Mouse (Mus musculus): ENCODE data around the gene Olfr668. TPM values are rescaled to one million over a fixed set of nuclear protein-coding genes. Genes with fewer than 3 reads are reported as not detected.
"Not testable (repeated sequence)": the region's sequence is repeated elsewhere in the genome, so short reads cannot be mapped to it uniquely, and the experiment has no call there.

The Olfr668 gene
- polyA plus RNA-seq (2014; fragmentation: Nextera tagmentation; extraction: Ambion mirVana), result not detected in 2 replicates

GRCm38 (mm10) chr7:104927957-104928356, at the start of gene Olfr668:
Gene Olfr668 (minus strand): TSS chr7:104928057.
- no peaks in the 10 kb centered on the region for H3K4me1 ChIP-seq (ENCODE audit: control insufficient read depth, insufficient read depth, low read length)
- 86% methylated on average over 1 of the region's 1 CpGs for WGBS
- no peaks in the 10 kb centered on the region for H3K36me3 ChIP-seq (ENCODE audit: control insufficient read depth, insufficient read depth, low read length)
- no peaks in the 10 kb centered on the region for H3K27me3 ChIP-seq (ENCODE audit: control insufficient read depth, insufficient read depth, low read length)
- DNase-seq (ENCODE audit: low spot score), result no peak
- H3K4me2 ChIP-seq (ENCODE audit: low read depth), result no peak within 1 kb of the TSS
- no peak within 1 kb of the TSS for H3K4me3 ChIP-seq (ENCODE audit: low read depth, low read length)
- ATAC-seq (ENCODE audit: insufficient read depth, low FRiP score, low TSS enrichment), result no peak
- no peak within 1 kb of the TSS for H3K27ac ChIP-seq (ENCODE audit: low read depth, low read length)
- H3K9me3 ChIP-seq (ENCODE audit: control insufficient read depth, low read length), result no peaks in the 10 kb centered on the region
- H3K9ac ChIP-seq (ENCODE audit: low read length), result no peak within 1 kb of the TSS

GRCm38 (mm10) chr7:104972507-104972906, 44.6 kb upstream of the Olfr668 start:
- not testable (repeated sequence) for H3K4me2 ChIP-seq (ENCODE audit: low read depth); H3K36me3 ChIP-seq (ENCODE audit: control insufficient read depth, insufficient read depth, low read length); H3K9ac ChIP-seq (ENCODE audit: low read length); H3K9me3 ChIP-seq (ENCODE audit: control insufficient read depth, low read length); ATAC-seq (ENCODE audit: insufficient read depth, low FRiP score, low TSS enrichment); DNase-seq (ENCODE audit: low spot score); H3K27me3 ChIP-seq (ENCODE audit: control insufficient read depth, insufficient read depth, low read length); H3K27ac ChIP-seq (ENCODE audit: low read depth, low read length); H3K4me1 ChIP-seq (ENCODE audit: control insufficient read depth, insufficient read depth, low read length); H3K4me3 ChIP-seq (ENCODE audit: low read depth, low read length)
- 80% methylated on average over 2 of the region's 2 CpGs for WGBS

- no peaks in the 10 kb centered on the region for H3K9me3 ChIP-seq (ENCODE audit: control insufficient read depth, low read length)
- ATAC-seq (ENCODE audit: insufficient read depth, low FRiP score, low TSS enrichment), result no peak
- no peaks in the 10 kb centered on the region for H3K4me1 ChIP-seq (ENCODE audit: control insufficient read depth, insufficient read depth, low read length)
- H3K27me3 ChIP-seq (ENCODE audit: control insufficient read depth, insufficient read depth, low read length), result no peaks in the 10 kb centered on the region
- WGBS, result 76% methylated on average over 1 of the region's 1 CpGs
- no peak within 1 kb of the TSS for H3K4me3 ChIP-seq (ENCODE audit: low read depth, low read length)
- no peaks in the 10 kb centered on the region for H3K36me3 ChIP-seq (ENCODE audit: control insufficient read depth, insufficient read depth, low read length)
- no peak within 1 kb of the TSS for H3K4me2 ChIP-seq (ENCODE audit: low read depth)
- DNase-seq (ENCODE audit: low spot score), result no peak
- H3K9ac ChIP-seq (ENCODE audit: low read length), result no peak within 1 kb of the TSS
- no peak within 1 kb of the TSS for H3K27ac ChIP-seq (ENCODE audit: low read depth, low read length)
Measured at GRCm38 (mm10) chr7:104962520-104962919, 34.7 kb upstream of the Olfr668 start, which contains the start of gene Olfr670. Gene Olfr670 (minus strand): TSS chr7:104962620.

- not testable (repeated sequence) for H3K9ac ChIP-seq (ENCODE audit: low read length); H3K27me3 ChIP-seq (ENCODE audit: control insufficient read depth, insufficient read depth, low read length); DNase-seq (ENCODE audit: low spot score); ATAC-seq (ENCODE audit: insufficient read depth, low FRiP score, low TSS enrichment); H3K27ac ChIP-seq (ENCODE audit: low read depth, low read length); H3K4me1 ChIP-seq (ENCODE audit: control insufficient read depth, insufficient read depth, low read length); H3K9me3 ChIP-seq (ENCODE audit: control insufficient read depth, low read length); H3K4me3 ChIP-seq (ENCODE audit: low read depth, low read length); H3K4me2 ChIP-seq (ENCODE audit: low read depth); H3K36me3 ChIP-seq (ENCODE audit: control insufficient read depth, insufficient read depth, low read length)
- WGBS, result 96% methylated on average over 16 of the region's 16 CpGs
Measured at GRCm38 (mm10) chr7:104950234-104950633, 22.4 kb upstream of the Olfr668 start.

- Histone ChIP-seq H3K27ac (ENCODE audit: low read depth, low read length) (no peak within 1 kb of the TSS), H3K9me3 (ENCODE audit: control insufficient read depth, low read length) (no peaks in the 10 kb centered on the region), H3K9ac (ENCODE audit: low read length) (no peak within 1 kb of the TSS), H3K4me1 (ENCODE audit: control insufficient read depth, insufficient read depth, low read length) (no peaks in the 10 kb centered on the region), H3K36me3 (ENCODE audit: control insufficient read depth, insufficient read depth, low read length) (no peaks in the 10 kb centered on the region), H3K4me2 (ENCODE audit: low read depth) (no peak within 1 kb of the TSS), H3K27me3 (ENCODE audit: control insufficient read depth, insufficient read depth, low read length) (no peaks in the 10 kb centered on the region), H3K4me3 (ENCODE audit: low read depth, low read length) (no peak within 1 kb of the TSS)
- no peak for ATAC-seq (ENCODE audit: insufficient read depth, low FRiP score, low TSS enrichment)
- no peak for DNase-seq (ENCODE audit: low spot score)
- 79% methylated on average over 1 of the region's 1 CpGs for WGBS
Measured at GRCm38 (mm10) chr7:104933940-104934339, 6.1 kb upstream of the Olfr668 start, which contains the start of gene Olfr669. Gene Olfr669 (plus strand): TSS chr7:104934240.

GRCm38 (mm10) chr7:104921382-104921781, 6.5 kb downstream of the Olfr668 start, which contains the start of gene Olfr667:
Gene Olfr667 (minus strand): TSS chr7:104921482.
- DNase-seq (ENCODE audit: low spot score) (no peak), ATAC-seq (ENCODE audit: insufficient read depth, low FRiP score, low TSS enrichment) (no peak)
- no peak within 1 kb of the TSS for H3K4me2 ChIP-seq (ENCODE audit: low read depth)
- no peaks in the 10 kb centered on the region for H3K9me3 ChIP-seq (ENCODE audit: control insufficient read depth, low read length)
- H3K27me3 ChIP-seq (ENCODE audit: control insufficient read depth, insufficient read depth, low read length), result no peaks in the 10 kb centered on the region
- no peaks in the 10 kb centered on the region for H3K36me3 ChIP-seq (ENCODE audit: control insufficient read depth, insufficient read depth, low read length)
- H3K27ac ChIP-seq (ENCODE audit: low read depth, low read length), result no peak within 1 kb of the TSS
- no peak within 1 kb of the TSS for H3K4me3 ChIP-seq (ENCODE audit: low read depth, low read length)
- 78% methylated on average over 1 of the region's 1 CpGs for WGBS
- H3K4me1 ChIP-seq (ENCODE audit: control insufficient read depth, insufficient read depth, low read length), result no peaks in the 10 kb centered on the region
- no peak within 1 kb of the TSS for H3K9ac ChIP-seq (ENCODE audit: low read length)

DNA sequence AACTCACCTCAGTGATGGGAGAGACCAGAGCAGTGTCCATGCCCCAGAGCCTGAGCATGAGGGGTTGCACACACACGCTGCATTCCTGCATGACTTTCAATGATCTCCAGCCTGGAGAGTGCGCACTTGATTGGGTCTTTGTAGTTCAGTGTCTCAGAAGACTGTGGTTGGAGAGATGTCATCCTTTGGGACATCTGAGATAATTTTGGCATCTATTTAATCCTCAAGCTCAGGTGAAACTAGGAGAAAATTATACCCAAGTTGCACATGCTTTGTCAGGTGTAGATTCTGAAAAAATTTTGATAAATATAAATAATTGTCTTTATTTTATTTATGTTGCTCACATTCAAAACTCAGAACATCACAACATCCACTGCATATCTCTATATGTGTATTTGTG, 32.0 kb downstream of the Olfr668 start, which contains the start of gene Olfr666:
Olfr666 (minus strand) TSS at position 101 of the 400 bp plus-strand sequence.
- WGBS, result 95% methylated on average over 2 of the region's 2 CpGs

GRCm38 (mm10) chr7:104877731-104878130, 50.1 kb downstream of the Olfr668 start, which contains the start of gene Olfr665:
Gene Olfr665 (plus strand): TSS chr7:104878031.
- Histone ChIP-seq H3K4me2 (ENCODE audit: low read depth) (no peak within 1 kb of the TSS), H3K4me1 (ENCODE audit: control insufficient read depth, insufficient read depth, low read length) (no peaks in the 10 kb centered on the region), H3K9ac (ENCODE audit: low read length) (no peak within 1 kb of the TSS), H3K27ac (ENCODE audit: low read depth, low read length) (no peak within 1 kb of the TSS), H3K4me3 (ENCODE audit: low read depth, low read length) (no peak within 1 kb of the TSS), H3K36me3 (ENCODE audit: control insufficient read depth, insufficient read depth, low read length) (no peaks in the 10 kb centered on the region), H3K27me3 (ENCODE audit: control insufficient read depth, insufficient read depth, low read length) (no peaks in the 10 kb centered on the region), H3K9me3 (ENCODE audit: control insufficient read depth, low read length) (no peaks in the 10 kb centered on the region)
- 39% methylated on average over 1 of the region's 1 CpGs for WGBS
- DNase-seq (ENCODE audit: low spot score), result no peak
- ATAC-seq (ENCODE audit: insufficient read depth, low FRiP score, low TSS enrichment), result no peak

More for the DNA sequence above, 32.0 kb downstream of the Olfr668 start, which contains the start of gene Olfr666:
- H3K27ac ChIP-seq (ENCODE audit: low read depth, low read length), result no peak within 1 kb of the TSS
- no peaks in the 10 kb centered on the region for H3K4me1 ChIP-seq (ENCODE audit: control insufficient read depth, insufficient read depth, low read length)
- no peaks in the 10 kb centered on the region for H3K9me3 ChIP-seq (ENCODE audit: control insufficient read depth, low read length)
- ATAC-seq (ENCODE audit: insufficient read depth, low FRiP score, low TSS enrichment) (no peak), DNase-seq (ENCODE audit: low spot score) (no peak)
- H3K4me3 ChIP-seq (ENCODE audit: low read depth, low read length), result no peak within 1 kb of the TSS
- H3K36me3 ChIP-seq (ENCODE audit: control insufficient read depth, insufficient read depth, low read length), result no peaks in the 10 kb centered on the region
- no peaks in the 10 kb centered on the region for H3K27me3 ChIP-seq (ENCODE audit: control insufficient read depth, insufficient read depth, low read length)
- no peak within 1 kb of the TSS for H3K9ac ChIP-seq (ENCODE audit: low read length)
- no peak within 1 kb of the TSS for H3K4me2 ChIP-seq (ENCODE audit: low read depth)

All from neural tube, embryonic 11.5 days (tissue).